Mouse (Mus musculus) thymus, postnatal 25 days (tissue): ENCODE results near the gene Tefm.

Experiments used
- DNase-seq: peaks from one replicate; pipeline ENCODE4 v3.0.0; 2022

Tefm gene

GRCm38 (mm10) chr11:80089817-80090214, 52.2 kb downstream of the Tefm start:
- no peak for DNase-seq

GRCm38 (mm10) chr11:80088917-80089816, 52.8 kb downstream of the Tefm start, which contains the start of gene Atad5:
Gene Atad5 (plus strand): TSS chr11:80089400.
- peak; percentile 90 for DNase-seq

- peak; percentile 90 for DNase-seq
Measured at GRCm38 (mm10) chr11:80086844-80087243, 55.1 kb downstream of the Tefm start.
